Mouse (Mus musculus): ENCODE results near the gene Gm10491.

- TF ChIP-seq CTCF (IDR thresholded peaks at IDR 0.05; ENCODE audit: extremely low read depth, insufficient read depth, low read length), result no peak
- no peak for TF ChIP-seq POLR2A (IDR thresholded peaks at IDR 0.05; ENCODE audit: extremely low read depth, insufficient read depth, low read length)
Observed at GRCm38 (mm10) chrX:7869826-7870225, 37.8 kb downstream of the Gm10491 start.
